Mouse (Mus musculus) olfactory bulb, adult 2 months (tissue): Measurements from ENCODE around the gene Frrs1.

Experiments used
- CTCF ChIP-seq: fragments of 200-500 bp; IDR thresholded peaks from 2 replicates; pipeline ENCODE4 v1.5.1; 2012; ENCODE audit warnings: low read depth, mild to moderate bottlenecking, low read length, moderate library complexity; ENCODE audit not compliant: insufficient read depth
- POLR2A ChIP-seq: fragments of 200-500 bp; IDR thresholded peaks from 2 replicates; pipeline ENCODE4 v1.6.1; 2012; ENCODE audit warnings: mild to moderate bottlenecking, low read depth, low read length, moderate library complexity; ENCODE audit not compliant: insufficient read depth

DNA sequence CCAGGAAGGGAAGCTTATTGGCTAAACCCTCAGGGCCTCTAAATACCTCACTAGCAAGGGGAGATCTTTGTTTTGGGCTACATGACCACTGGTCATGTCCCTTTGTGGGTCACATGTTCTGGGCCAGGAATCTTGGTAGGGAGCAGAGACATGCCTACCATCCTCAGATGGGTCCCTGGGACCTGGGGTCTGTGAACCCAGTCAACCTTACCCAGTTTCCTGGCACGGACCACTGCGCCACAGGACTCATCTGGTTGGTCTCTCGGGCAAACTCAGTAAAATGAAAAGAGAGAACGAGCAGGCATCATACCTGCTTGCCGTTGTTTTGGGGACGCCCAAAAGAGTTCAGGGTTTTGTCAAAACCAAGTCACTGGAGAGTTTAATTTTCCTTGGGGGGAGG lies 25.0 kb upstream of the Frrs1 start:
- no peak for TF ChIP-seq POLR2A
- no peak for TF ChIP-seq CTCF
